Mouse (Mus musculus): ENCODE results near the gene Rxfp3.

GRCm38 (mm10) chr15:11064558-11065411, 27.0 kb upstream of the Rxfp3 start, which contains the start of gene Adamts12:
- no peak for TF ChIP-seq POLR2A (IDR thresholded peaks at IDR 0.05; ENCODE audit: low read depth, low read length)
- no peak for TF ChIP-seq CTCF (IDR thresholded peaks at IDR 0.05; ENCODE audit: extremely low read depth, insufficient read depth, insufficient read length, insufficient replicate concordance)

All from spleen, adult 2 months (tissue).